Mouse (Mus musculus): Measurements from ENCODE around the gene Ddi2.

The Ddi2 gene

DNA sequence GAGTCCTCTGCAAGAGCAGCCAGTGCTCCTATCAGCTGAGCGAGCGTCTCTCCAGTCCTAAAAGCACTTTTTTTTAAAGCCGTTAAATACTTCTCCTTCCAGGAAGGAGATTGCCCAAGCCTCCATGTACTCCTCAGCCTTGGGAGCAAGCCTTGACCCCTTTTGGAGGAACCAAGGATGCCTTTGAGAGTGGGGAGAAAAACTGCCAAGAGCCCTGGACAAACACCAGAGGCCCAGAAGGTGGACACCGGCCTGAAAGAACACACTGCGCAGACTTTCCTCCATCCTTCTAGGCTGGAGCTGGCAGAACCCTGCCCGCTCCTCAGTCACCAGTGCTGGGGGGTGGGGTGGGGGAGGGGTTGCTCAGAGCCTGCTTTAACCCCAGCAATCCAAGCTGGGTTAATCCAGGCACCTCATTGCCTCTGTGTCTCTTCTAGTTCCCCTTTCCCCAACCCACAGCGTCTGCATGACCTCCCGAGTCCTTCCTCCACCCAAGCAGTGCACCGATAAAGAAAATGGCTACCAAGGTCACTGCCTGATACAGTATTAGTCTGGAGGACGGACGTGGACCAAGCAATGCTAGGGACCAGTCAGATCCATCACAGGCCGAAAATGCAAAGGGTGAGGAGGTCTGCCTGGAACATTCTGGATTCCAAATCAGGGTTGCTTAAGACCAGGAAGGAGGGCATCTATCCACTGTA, 67.2 kb downstream of the Ddi2 start:
- peak; percentile 75 to 76 for DNase-seq (ENCODE audit: low spot score in 2 of 2)

DNA sequence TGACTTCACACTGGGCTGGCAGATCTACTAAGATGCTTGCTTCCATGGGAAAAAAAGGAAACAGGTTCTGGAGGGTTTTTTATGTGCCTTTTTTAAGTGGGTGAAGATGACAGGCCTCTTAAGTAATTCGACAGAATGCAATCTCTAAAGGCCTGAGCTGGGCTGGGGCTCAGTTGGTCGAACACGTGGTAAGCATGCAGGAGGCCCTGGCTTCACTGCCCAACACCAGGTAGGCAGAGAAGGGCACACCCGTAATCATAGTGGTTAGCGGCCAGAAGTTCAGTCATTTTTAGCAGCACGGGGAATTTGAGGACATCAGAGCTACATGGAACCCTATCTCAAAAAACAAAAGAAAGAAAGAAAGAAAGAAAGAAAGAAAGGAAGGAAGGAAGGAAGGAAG, 68.7 kb downstream of the Ddi2 start:
- DNase-seq (ENCODE audit: low spot score in 2 of 2), result no peak

DNA sequence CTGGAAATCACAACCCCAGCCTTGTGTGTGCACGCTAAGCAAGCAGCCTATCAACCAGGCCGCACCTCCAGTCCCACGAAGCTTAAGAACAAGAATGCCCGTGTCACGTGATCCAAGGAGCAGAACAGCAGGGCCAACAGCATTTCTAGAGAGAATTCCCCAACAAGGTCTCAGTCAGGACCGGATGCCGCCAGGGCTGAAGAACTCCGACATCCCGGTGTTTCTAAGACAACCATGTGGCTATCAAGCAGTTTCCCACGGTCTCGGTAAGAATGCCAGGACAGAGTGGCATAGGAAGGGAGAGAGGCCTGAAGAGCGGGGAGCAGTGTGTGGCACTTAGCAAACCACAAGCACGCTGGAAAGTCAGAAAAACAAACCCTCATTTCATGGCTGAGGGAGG, 69.4 kb downstream of the Ddi2 start:
- DNase-seq (ENCODE audit: low spot score in 2 of 2), result no peak

DNA sequence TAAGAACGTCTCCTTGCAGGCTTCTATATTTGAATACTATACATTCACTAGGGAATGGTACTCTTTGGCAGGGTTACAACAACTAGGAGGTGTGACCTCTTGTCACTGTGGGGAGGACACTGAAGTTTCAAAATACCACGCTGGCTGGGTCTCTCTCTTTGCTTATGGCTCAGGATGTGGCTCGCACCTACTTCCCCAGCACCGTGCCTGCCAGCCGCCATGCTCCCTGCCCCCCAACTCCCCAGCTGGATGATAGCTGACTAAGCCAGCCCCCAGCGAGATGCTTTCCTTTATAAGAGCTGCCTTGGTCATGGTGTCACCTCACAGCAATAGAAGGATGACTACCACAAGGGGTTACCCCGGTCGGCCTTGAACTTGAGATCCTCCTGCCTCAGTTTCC, 70.2 kb downstream of the Ddi2 start:
- no peak for DNase-seq (ENCODE audit: low spot score in 2 of 2)

DNA sequence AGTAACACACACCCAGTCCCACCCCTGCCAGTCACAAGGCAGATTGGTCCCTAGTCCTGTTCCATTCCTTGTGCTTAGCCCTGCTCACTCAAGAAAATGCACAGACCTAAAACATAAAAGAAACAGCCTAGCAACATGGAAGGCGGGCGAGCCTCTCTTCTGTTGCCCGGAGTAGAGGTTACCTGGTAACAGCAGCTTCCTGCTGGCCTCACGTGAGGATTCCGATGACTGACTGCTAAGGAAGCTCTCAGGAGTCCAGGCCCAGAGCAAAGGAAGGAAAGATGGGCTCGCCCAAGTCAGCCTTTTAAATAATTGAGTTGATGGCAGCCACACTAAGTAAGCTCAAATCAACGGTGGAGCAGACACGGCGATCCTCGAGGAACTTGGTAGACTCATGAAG, 71.3 kb downstream of the Ddi2 start:
- DNase-seq (ENCODE audit: low spot score in 2 of 2), result no peak

DNA sequence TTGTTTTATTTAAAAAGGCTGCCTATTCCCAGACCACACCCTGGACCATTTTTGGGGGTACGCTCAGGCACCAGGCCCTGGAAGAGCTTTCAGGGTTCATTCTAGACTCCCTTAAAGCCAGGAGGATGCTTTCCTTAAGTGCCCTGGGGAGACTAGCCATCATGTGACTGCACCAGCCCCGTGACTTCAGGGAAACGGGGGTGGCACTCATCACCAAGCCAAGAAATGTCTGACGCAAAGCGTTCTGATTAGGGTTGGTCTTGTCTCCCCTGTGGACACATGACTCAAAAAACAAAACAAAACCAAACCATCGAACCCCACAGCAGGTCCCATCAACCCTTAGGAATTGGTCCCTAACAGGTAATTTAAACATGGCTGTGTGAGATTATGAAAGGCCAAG, 71.9 kb downstream of the Ddi2 start:
- no peak for DNase-seq (ENCODE audit: low spot score in 2 of 2)

DNA sequence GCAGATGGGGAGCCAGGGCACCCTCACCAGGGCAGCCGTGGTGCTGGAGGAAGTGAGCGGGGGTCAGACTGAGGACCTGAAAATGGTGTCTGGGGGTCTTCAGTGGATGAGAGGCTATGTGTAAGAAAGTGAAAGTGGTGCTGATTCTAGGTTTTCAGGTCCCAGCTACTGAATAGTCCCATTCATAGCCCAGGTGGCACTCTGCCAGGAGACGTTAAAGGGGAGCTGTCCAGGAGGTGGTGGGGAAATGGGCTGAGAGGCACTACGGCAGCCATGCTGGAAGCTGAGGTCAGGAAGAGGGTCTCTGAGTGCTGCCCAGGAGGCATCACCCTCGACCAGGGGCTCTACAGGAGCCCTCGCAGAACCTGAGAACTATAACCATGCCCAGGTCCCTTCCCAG, 74.0 kb downstream of the Ddi2 start:
- DNase-seq (ENCODE audit: low spot score in 2 of 2), result peak; percentile 68 to 77

DNA sequence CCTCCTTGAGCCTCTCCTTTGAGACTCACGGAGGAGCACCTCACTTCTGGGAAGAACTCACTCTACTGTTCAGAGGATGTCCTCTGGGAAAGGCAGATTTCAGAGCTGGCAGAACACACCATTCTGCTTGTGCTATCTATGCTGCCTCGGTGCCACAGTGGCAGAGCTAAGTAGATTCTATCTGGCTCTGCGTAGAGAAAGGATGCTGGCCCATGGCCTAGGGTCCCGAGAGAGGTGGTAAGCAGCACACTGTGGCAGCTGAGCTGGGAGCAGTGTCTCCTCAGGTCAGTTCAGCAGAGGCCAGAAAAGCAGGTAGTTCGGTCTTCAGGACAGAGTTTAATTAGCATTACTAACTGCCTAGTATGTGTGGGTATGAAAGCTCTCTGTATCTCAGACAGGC, 75.0 kb downstream of the Ddi2 start:
- DNase-seq (ENCODE audit: low spot score in 2 of 2), result no peak

DNA sequence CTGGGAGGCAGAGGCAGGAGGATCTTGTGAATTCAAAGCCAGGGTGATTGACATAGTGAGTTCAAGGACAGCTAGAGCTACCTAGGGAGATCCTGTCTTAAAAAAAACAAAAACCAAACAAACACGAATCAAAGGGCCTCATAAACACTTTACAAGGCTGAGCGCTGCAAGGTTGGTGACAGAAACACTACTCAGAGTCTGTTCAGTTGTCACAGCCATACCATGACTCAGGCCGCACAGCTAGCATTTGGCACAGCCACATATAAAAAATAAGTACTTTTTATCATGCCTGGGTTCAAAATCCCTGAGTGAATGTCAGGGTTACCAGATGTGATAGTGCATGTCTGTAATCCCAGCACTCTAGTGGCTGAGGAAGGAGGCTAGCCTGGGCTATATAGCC, 76.0 kb downstream of the Ddi2 start:
- DNase-seq (ENCODE audit: low spot score in 2 of 2), result no peak

DNA sequence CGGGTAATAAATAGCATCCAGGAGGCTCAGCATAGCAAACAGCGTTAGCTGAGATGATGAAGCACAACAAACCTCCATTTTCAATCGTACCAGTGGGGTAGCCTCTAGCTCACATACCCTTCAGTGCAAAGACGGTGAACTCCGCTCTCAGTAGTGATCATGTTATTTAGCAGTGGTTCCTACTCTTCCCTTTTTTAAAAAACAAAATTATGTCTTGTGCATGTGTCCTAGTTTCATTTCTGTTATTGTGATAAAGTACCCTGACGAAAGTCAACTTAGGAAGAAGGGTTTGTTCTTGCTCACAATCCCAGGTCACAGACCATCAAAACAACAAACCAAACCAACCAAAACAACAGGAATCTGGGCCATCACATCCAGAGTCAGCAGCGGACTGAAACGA, 77.2 kb downstream of the Ddi2 start:
- no peak for DNase-seq (ENCODE audit: low spot score in 2 of 2)

DNA sequence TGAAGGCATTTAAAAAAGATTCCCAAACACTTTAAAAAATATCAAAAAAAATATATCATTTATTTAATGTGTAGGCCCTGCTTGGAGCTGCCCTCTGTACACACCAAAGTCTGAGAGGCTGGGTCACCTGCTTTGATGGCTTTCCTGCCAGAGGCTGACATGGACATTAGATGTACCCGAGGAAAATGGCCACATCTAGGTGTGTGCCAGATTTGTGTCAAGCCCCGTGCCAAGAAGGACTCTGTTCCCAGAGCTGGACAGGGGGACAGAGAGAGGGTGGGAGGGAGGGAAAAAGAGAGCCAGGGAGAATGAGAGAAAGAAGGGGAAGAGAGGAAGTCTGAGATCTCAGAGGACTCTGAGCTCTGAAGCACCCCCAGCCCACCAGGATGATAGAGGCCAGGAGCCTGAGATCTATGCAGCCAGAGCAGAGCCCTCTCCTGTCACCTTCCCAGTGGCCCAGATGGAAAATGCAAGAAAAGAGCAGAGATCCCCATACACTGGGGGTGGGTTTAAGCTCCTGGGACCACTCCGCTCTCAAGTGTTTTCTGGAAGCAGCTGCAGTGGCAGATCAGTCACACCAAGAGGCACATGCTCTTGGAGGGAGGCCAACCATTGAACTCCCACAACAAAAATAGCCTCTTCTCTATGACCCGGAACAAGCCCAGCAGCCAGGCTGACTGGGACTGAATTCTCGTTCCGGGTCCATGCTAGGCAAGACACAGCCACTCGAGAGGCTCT, 79.9 kb downstream of the Ddi2 start:
- DNase-seq (ENCODE audit: low spot score in 2 of 2), result peak; percentile 81 to 85

DNA sequence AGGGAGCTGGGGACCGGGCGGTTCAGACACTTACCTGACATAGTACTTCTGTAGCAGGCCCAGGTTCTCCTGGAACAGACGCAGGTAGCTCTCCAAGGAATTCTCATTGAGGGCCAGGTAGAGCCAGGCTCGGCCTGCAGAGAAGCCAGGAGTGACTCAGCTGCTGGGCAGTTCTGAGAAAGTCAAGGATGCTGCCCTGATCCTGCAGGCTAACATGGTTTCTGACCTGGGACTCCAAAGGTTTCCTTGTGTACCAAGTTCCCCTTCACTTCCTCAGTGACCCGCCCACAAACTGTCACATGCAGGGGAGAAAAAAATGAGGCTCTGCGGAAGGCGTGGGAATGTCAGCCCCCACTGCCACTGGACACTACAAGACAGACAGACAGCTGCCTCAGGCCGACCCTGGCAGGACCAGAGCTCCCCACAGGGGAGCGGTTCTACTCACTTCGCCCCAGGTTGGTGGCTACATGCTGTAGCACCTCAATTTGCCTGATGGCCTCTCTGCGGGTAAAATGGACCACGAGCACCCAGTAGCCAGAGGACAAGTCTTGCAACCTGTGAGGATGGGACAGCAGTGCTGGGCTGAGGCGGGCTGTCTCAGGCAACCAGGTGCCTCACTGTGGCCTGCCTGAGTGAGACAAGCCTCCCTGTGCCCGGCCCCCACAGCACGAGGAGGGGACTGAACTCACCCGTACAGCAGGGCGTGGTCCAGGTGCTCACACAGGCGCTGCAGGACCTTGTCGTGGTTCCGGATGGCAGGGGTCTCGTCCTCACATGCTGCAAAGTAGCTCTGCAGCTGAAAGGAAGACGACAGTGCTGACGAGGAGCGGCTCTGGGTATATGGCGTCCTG, 81.0 kb downstream of the Ddi2 start:
- DNase-seq (ENCODE audit: low spot score in 2 of 2), result no peak

DNA sequence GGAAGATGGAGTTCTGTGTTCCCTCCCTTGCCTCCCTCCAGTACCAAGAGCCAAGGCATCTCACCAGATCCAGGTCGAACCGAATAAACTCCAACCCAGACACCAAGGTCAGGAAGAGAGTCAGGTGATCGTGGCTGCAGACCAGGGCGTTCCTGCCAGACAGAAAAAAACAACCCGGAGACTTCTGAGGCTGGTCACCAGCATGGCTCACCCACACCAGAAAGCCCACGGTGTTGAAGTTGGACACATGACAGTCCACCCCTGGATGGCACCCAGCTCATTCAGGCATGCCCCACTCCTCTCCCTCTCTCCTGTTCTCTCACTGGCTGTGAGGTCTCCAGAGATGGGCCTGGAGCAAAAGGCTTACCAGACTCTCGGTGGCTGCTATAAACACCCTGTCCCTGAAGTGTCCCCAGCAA, 81.9 kb downstream of the Ddi2 start:
- DNase-seq (ENCODE audit: low spot score in 2 of 2), result no peak

DNA sequence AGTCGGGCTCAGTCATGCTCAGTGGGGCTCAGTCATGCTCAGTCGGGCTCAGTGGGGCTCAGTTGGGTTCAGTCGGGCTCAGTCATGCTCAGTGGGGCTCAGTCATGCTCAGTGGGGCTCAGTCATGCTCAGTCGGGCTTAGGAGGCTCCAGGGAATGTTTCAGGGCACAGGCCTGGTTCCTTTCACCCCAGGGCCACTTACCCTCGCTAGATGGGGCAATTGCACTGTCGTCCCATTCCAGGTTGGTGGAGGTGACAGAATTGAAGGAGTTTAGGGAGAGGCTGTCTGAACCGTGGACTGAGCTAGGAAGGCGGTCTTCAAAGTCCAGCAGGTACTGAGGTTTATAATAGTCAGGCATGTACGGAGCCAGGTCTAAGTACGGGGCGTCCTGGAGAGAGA, 83.7 kb downstream of the Ddi2 start:
- DNase-seq (ENCODE audit: low spot score in 2 of 2), result no peak

DNA sequence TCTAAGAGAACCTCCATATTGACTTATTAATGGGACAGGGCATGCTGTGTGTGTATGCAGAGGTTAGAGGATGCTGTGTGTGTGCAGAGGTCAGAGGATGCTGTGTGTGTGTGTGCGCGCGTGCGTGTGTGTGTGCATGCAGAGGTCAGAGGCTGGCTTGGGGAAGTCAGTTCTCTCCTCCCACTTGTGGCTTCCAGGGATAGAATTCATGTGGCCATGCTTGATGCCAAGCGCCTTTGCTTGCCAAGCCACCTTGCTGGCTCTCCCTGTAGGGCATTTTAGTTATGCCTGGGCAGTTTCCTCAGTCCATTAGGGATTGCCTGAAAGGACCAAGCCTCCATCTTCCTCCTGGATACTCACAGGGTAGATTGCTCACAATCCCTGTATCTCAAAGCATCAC, 86.5 kb downstream of the Ddi2 start:
- no peak for DNase-seq (ENCODE audit: low spot score in 2 of 2)

DNA sequence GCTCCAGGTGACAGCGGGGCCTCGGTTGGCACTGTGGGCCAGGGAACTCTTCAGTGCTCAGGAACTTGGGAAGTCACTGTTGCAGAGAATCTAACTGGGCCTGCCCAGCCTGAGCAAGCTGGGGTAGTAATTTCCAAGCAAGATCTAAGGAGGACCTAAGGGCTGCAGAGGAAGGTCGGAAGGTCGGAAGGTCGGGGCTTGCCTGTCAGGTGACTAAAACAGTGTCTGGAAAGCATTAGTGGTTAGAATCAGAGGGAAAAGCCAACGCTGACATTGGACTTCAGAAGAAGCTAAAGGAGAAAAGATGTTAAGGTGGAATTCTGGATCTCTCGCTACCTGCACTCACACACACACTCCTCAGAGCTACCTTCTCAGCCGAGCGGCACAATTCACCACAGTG, 87.2 kb downstream of the Ddi2 start:
- DNase-seq (ENCODE audit: low spot score in 2 of 2), result no peak

DNA sequence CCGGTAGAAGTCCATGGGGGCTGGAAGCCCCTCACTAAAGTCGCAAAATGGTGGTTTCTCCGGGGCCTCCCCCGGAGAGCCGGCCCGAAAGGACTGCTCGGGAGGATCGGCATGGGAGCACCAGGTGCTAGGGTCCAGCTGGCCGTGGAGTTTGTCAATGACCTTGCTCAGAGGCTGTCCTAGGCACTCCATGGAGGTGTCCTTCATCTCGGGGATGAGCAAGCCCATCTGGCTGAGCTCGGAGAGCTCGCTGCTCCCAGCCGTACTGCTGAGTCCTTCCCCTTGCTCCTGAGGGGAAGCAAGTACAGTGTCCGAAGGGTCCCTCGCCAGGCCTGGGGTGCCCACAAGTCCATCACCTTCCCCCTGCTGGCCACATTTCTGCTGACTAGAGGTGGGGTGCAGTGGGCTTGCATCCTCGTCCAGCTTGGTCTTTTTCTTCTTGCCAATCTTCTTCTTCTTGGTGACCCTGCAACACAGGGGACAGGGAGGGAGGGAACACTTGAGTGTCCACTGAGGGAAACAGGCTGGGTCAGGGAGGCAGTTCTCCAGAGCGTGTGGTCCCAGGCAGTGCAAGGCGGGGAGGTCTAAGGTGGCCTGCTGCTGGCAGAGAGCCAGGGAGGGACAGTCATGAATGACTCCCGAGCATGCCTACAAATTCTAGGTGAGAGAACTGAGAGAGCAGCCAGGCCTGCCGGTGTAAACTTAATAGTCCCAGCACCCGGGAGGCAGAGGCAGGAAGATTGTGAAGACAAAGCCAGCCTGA, 90.9 kb downstream of the Ddi2 start:
- DNase-seq (ENCODE audit: low spot score in 2 of 2), result no peak

DNA sequence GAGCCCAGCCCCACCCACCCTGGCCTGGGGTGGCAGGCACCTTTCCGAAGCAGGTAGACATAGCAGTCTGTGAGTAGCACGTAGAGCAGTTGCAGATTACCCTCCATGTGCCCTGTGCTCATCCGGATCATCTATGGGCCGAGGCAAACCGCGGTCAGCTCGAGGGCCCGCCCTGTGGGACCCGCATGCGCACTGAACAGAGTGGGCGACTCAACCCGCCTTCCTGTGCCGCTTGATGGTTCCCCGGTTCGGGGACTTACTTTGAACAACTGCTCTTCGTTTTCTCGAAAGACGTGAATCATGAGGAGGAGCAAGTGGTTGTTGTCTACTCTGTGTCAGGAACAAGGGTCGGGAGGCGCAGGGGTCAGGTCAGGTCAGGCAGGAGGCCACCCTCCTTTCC, 92.0 kb downstream of the Ddi2 start:
- DNase-seq (ENCODE audit: low spot score in 2 of 2), result no peak

DNA sequence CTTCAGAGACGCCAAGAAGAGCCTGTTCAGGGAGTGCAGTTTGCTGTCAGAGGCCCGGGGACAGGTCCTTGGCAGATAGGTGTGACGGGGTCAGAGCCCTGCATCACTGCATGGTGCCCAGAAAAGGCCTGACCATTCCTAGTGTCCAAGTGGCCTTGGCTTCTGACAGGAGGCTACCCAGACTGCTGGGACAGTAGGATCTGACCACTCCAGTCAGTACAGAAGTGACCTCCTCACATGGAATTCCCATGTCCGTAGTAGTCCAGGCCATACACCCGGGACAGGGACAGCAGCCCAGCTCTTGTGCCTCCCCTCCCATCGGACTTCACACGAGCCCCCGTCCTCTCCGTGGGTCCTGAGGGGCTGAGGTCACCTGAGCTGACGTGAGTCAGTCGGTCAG, 93.2 kb downstream of the Ddi2 start:
- no peak for DNase-seq (ENCODE audit: low spot score in 2 of 2)

DNA sequence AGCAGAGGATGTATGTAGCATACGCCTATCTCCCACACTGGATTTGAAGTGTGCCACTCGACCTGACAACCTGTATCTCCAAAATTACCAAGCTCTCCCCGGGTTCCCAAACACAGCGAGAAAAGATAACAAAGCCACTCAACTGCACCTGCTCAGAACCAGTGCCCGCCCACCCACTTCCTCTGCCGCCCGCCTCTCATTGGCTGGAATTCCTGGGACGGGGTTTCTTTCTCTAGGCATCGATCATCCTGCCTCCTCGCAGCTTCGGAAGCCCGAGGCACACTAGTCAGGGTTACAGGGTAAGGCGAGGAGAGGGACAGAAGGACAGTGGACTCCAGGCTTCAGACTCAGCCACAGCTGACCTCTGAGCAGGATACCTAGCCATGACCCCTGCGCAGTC, 94.6 kb downstream of the Ddi2 start:
- no peak for DNase-seq (ENCODE audit: low spot score in 2 of 2)

Measured in right cerebral cortex, postnatal 10 days (tissue).